9 mouse cellular contexts compared by ENCODE assay signal in the genomic region with DNA sequence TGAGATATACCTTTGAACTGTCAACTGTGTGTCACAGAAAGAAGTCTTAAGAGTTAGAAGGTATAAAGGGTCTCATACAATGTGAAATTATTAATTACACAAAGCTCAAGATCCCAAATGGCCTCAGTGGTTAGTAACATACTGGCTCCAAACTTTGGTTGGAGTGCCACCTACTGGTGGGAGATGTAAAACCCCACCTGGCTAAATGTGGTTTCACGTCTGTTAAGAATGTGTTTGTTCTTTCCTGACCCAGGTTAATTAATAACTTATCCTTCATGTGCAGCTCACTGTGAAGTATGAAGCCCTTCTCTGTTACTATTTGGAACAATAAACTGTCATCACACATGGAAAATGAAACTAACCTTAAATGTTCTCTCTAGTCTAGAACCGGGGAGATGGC. TPM values are rescaled to one million over a fixed set of nuclear protein-coding genes. Genes with fewer than 3 reads are reported as not detected.
DNase-seq lines count a peak whose midpoint lies in the region; ATAC-seq and TF ChIP-seq lines count a peak whose summit lies in the region.
"Had no signal": no experiment of that assay in that cellular context is flagged by ENCODE, and none has a peak within 500 bp of the region (broad histone marks: within the 10 kb centered on the region; RNA-seq: fewer than 3 reads in every experiment).

No protein-coding gene starts in this region.

- H3K4me3 ChIP-seq in lung, adult 2 months (replicated peaks; ENCODE audit: extremely low read depth, low read depth, low read length) = no peak overlapping the region

- no peaks in the 10 kb centered on the region; the same call in 1 of the 2 replicates for H3K4me1 ChIP-seq in lung, adult 2 months (ENCODE audit: control insufficient read depth, insufficient read depth, low read length)

- peak; percentile 44 for TF ChIP-seq CTCF in lung, adult 2 months (IDR thresholded peaks at IDR 0.05; ENCODE audit: insufficient read depth, low read length)

- TF ChIP-seq POLR2A in lung, adult 2 months (IDR thresholded peaks at IDR 0.05; ENCODE audit: borderline replicate concordance, extremely low read depth, low read depth, low read length) = no peak

- peak; percentile 60; the same call in 1 of the 2 replicates for ATAC-seq in neutrophil, adult 5-6 weeks (ENCODE audit: extremely low read depth, insufficient number of reproducible peaks, low FRiP score, poor library complexity, severe bottlenecking)

- peak; percentile 55 for DNase-seq in 416B (ENCODE audit: low read depth)
- peak; percentile 35 to 63 for DNase-seq in CD8-positive naive resting alpha-beta T cell, adult 2 months (ENCODE audit: low read depth in 2 of 2, low spot score in 2 of 2)
- peak; percentile 60 for DNase-seq in c-Kit-positive CD71-positive TER-119-positive erythroid progenitor cells, embryonic 14.5 days (ENCODE audit: low spot score)
- DNase-seq in gastrocnemius, postnatal 10 days = peak; percentile 41
- peak; percentile 75 for DNase-seq in kidney, postnatal 14 days
- peak; percentile 35 for DNase-seq in lung, adult 2 months
- peak; percentile 33 to 42 for DNase-seq in urinary bladder, postnatal 36 days (ENCODE audit: low spot score in 2 of 2)

- WGBS in lung, adult 2 months = 33% methylated on average over 2 of the region's 2 CpGs

RNA-seq across cellular contexts. Expression of a gene that starts 16.9 kb away (rescaled TPM):
- total RNA-seq in gastrocnemius, postnatal 10 days (2021) = 10 to 100 TPM; 21.4 to 23.5 TPM
- 7.4 and 11.3 TPM in 2 replicates for polyA plus RNA-seq in lung, adult 2 months (2012; rRNA removed)
- total RNA-seq in neutrophil, adult 5-6 weeks (2017) = 117 and 129 TPM in 2 replicates

RNA-seq across cellular contexts. Expression of a gene that starts 53.6 kb away (rescaled TPM):
- total RNA-seq in gastrocnemius, postnatal 10 days (2021) = not detected
- 0.15 and 0.17 TPM in 2 replicates for polyA plus RNA-seq in lung, adult 2 months (2012; rRNA removed)
- not detected in 2 replicates for total RNA-seq in neutrophil, adult 5-6 weeks (2017)
- total RNA-seq: gastrocnemius, postnatal 4 days had no signal
